Mouse (Mus musculus): ENCODE measurements around the gene Kcnt2.

Gene Kcnt2

DNA sequence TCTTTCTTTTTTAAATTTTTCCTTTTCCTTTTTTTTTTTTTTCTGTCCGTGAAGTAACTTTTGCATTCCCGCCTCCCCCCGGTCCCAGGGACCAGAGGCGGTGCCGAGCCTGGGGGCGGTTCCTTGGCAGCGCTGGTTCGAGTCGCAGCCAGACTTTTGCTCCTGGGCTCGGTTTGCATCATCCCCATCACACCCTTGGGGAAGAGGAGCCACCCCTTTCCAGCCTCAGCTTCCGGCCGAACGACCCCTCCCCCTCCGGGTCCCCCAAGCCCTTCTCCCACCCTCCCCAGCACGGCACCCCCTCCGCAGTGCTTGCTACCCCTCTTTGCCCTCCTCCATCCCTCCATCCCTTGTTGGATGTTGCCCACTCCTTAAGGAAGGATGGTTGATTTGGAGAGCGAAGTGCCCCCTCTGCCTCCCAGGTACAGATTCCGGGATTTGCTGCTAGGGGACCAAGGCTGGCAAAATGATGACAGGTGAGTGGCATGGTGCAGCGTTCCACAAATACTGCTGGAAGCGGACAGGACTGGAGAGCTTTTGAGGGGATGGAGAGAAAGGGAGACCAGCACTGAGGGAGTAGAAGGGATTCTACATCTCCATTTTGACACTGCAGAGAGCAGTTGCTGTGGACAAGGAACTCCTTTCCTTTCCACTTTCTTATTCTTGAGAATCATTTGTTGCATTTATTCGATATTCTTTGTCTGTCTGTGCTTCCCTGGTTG is at the start of gene Kcnt2:
Kcnt2 (plus strand) TSS at position 283 of the 722 bp plus-strand sequence.
- DNase-seq (ENCODE audit: low spot score in 2 of 2), result peak; percentile 76 to 83

DNA sequence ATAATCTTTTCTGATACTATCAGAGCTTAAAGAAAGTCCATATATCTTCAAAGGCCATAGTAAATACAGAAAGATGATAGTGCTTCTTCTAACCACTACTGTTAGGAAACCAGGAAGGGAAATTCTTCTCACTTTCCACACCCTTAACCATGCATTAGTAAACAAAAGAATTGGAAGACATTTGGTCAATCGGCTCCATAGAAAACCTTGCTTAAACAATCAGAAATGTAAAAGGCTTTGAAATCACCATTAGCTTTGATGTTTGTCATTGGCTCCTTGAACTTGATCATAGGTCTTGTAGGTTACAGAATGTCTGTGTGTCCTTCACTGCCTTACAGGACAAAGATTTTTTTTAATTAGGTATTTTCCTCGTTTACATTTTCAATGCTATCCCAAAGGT is 40.6 kb upstream of the Kcnt2 start:
- no peak for DNase-seq (ENCODE audit: low spot score in 2 of 2)

DNA sequence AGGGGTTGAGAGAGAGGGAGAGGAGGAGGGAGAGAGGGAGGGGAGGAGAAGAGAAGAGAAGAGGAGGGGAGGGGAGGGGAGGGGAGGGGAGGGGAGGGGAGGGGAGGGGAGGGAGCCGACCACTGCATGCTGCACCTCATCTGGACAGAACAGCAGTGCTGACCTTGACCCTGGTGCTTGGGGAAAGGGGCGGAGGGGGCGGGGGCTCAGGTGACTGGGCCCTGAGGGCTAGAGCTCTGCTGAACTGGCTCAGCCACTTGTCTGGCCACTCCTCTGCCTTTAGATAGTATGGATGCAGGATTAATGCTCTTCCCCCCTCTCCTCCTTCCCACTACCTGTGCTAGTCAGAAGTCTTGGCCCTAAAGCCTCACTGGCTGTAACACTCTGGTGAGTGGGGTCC is 20.7 kb upstream of the Kcnt2 start:
- no peak for DNase-seq (ENCODE audit: low spot score in 2 of 2)

DNA sequence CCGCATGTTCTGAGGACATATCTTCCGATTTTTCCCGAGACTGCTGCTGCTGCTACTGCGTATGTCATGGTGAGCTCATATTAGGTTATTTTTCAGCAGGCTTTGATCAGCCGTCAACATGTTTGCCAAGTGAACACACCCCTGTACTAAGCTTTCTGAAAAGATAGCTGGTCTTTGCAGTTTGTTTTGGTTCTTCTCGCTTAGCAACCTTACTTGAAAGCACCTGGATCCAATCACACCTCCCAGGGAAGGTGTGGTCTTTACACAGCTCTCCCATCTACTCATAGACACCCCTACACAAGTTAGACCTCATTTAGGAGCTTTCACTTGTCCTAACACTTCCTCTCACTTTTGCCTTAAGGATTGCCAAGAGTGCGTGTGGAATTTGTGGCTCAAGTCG is 19.3 kb upstream of the Kcnt2 start:
- no peak for DNase-seq (ENCODE audit: low spot score in 2 of 2)

DNA sequence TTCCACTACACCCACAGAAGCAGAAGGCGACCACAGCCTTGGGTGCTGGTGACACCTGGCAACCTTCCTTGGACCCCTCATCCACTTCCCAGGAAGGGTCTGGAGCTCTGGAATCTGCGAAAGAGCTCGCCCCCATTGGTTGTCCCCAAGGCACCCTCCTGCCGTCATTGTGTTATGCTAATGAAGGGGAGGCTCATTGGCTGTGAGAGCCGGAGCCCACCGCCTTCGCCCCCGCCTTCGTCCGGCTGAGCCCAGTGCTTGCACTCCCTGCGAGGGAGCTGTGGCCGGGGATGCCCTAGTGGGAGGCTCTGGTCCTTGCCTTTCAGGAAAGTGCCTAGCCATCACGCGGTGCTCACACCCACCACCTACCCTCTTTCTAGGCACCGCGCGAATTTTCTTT is 493 bp upstream of the Kcnt2 start:
- DNase-seq (ENCODE audit: low spot score in 2 of 2), result peak; percentile 77 to 80

DNA sequence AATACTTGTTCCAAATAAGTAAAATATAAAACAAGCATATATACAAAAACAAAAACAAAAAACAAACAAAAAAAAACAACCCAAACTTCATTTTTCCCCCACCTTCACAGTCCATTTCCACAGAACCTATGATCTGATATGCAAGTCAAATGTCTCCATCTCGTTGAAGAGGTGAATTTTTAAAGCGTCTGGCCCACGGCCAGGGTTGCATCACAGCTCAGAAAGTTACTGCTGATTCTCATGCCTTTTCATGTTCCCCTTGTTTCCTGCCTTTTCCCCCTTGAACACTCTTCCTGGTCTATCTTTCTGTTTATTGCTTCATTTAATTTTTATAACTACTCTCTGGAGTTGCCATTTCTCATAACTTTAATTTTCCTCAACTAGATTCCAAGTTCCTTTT is 18.7 kb downstream of the Kcnt2 start:
- DNase-seq (ENCODE audit: low spot score in 2 of 2), result peak in 1 of 2 experiments; percentile 46

DNA sequence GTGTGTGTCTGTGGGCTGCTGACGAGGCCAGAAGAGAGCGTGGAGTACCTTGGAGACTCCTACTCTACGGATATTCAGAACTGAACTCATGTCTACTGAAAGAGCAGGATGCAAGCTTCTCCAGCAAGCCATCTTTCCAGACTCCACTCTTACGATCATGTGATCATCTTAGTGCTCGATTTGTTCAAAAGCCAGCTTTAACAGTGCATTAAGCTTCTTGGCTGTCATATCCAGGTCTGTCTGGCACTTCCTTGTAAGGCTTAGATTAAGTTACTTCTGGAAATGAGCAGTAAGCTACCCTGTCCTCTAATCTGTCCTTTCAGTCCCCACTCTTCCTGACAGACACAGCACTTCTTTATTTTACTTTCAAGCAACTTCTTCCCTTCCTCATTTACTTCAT is 20.1 kb downstream of the Kcnt2 start:
- DNase-seq (ENCODE audit: low spot score in 2 of 2), result no peak

DNA sequence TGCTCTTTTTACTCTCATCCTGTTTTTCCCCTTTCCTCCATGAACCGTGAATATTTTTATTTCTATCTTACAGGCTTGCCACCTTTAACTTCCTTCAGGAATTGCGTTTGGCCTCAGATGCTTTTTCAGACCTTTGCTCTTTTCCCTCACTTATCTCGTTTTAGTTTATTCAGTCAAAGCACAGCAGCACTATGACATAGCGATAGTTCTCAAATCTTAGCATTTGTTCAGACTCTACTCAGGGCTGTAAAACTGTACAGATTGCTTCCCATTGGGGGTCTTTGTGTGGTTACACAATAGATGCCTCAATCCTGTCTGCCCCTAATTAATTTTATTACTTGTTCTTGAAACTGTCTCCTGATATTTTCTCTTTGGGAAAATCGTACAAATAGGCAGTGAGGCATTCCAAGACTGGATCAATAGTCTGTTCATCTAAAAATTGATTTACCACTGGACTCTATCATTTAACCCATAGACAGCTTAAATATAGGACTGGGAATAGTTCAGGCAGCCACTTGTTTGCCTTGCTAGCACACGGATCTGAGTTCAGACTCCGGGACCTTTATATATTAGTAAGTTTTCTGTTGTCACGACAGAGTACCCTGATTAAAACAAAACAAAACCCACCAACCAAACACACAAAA is 20.8 kb downstream of the Kcnt2 start:
- DNase-seq (ENCODE audit: low spot score in 2 of 2), result no peak

DNA sequence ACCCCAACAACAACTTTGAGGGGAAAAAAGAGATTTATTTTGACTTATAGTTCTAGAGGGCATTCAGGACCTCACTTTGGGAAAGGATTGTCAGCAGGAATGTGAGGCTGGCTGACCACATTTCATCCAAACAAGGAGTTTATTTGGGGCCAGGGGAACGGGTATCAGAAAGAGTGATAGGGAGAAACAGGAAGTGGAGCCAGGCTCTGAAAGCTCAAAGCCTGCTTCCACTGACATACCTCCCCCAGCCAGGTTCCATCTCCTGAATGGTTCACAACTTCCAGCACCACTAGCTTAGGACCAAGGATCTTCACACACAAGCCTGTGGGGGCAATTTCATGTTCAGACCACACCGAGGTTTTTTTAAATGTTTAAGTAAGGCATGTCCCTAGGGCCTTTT is 21.3 kb downstream of the Kcnt2 start:
- no peak for DNase-seq (ENCODE audit: low spot score in 2 of 2)

DNA sequence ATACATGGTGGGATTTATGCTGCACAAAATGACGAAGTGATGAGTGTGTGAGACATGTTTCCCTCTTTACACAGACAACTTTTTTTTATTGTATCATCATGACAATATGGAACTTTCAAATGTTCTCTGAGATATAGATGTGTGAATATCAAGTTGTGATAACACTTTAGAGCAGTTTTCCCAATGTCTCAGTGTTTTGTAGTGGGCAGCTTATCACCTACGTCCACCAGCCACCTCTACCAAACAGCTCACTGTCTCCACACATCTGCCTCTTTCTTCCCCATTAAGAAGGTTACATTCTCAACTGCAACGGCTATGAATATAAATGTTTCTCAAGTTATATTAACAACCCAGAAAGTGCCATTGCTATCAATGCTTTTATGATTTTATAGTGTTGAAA is 27.7 kb downstream of the Kcnt2 start:
- no peak for DNase-seq (ENCODE audit: low spot score in 2 of 2)

DNA sequence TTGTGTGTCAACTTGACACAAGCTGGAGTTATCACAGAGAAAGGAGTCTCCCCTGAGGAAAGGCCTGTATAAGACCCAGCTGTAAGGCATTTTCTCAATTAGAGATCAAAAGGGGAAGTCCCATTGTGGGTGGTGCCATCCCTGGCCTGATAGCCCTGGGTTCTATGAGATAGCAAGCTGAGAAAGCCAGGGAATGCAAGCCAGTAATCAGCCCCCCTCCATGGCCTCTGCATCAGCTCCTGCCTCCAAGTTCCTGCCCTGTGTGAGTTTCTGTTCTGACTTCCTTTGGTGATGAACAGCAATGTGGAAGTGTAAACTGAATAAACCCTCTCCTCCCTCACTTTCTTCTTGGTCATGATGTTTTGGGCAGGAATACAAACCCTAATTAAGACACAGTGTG is 29.9 kb downstream of the Kcnt2 start:
- no peak for DNase-seq (ENCODE audit: low spot score in 2 of 2)

DNA sequence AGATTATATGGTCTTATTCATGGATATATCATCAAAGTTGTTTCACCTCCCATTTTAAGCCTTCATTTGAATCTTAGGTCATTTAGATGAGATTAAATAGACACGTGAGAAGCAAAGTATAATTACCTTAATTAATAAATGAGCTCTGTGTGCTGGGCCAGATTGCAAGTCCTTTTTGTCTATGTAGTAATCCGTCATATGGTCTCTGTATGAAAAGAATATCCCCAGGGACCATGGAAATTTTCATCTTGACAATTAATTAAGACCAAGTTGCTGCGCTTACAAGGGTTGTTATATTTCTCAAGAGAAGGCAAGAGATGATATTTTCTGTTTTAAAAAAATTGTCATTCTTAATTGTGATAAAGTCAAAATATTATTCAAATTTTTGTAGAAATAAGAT is 47.2 kb downstream of the Kcnt2 start:
- DNase-seq (ENCODE audit: low spot score in 2 of 2), result no peak

DNA sequence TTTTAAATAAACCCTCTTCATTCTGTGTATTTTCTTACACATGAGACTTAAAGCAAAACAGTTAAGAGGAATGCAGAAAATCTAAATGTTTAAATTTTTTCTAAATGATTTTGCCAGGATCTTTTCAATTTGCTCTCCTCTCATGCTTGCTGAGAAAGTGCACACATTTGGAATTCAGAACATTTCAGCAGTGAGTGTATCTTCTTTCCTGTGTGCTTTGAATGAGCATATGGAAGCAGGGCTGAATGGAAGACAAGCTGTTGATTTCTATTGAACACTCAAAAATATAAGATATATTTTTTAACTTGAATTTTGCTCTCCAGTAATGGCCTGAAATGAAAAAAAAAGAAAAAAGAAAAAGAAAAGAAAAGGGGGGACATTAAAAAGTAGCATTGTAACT is 49.5 kb downstream of the Kcnt2 start:
- no peak for DNase-seq (ENCODE audit: low spot score in 2 of 2)

DNA sequence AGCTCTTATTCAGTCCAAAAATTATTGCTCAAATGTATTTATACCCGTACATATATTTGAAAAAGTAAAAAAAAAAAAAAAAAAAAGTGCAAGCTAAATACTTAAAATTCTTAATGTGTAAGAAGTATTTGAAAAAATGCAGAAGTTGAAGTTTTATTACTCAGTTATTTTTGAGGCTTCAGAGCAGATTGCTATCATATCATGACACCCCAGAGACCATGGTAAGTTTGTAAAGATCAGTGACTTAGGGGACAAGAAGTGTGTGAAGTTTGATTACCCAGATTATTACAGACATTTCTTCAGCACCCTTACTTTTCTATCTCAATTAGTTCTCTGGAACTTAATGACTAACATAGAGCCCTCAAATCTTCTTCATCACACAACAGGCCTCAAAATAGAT is 58.3 kb downstream of the Kcnt2 start:
- no peak for DNase-seq (ENCODE audit: low spot score in 2 of 2)

DNA sequence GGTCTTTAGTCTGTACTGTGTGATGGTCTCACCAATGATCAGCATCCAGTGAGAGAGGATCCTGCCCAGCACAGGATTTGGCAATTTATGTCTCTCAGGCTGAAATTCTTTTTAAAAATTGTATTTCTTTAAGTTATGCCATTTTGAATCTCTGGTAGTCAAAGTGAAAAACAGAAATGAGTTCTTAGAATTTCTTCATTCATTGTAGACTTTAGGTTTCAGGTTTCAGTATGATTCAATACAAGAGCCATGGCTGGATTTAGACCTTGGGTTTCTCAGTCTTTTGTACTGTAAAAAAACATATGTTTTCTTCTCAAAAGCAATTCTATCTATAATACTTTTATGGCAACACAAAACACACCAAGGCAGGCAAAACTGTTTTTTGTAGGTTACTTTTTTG is 59.4 kb downstream of the Kcnt2 start:
- DNase-seq (ENCODE audit: low spot score in 2 of 2), result no peak

DNA sequence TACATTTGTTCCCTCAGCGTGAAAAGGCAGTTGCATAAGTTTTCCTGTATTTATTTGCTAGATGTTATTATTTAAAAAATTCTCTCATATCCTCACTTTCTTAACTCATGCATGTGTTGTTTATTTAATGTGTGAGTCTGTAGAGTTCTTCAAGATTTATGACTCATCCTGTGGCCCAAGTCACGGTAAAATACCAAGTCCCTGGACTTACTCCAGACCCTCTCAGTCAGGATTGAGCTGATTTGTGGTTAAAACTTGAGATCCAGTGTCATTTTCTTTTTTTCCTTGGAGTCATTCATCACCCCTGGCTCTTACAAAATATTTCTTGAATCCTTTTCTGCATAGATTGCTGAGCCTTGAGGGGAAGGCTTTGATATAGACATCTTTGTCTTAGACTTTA is 60.4 kb downstream of the Kcnt2 start:
- DNase-seq (ENCODE audit: low spot score in 2 of 2), result peak; percentile 27 to 56

DNA sequence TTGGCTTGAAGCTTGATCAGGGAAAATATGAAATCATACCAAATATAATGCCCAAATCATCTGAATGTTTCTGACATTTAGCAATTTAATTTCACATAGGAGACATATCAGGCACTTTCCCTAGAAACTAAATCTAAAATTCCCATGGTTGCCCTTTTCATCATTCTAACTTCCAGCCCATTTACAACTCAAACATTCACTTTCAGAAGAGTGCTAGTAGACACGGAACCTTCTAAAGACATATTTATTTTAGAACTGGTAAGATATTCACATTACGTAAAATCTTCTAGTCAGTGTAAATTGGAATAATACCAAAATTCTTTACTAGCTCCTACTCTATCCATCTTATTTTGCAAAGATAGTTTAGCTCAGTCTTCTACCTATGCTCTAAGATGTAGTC is 64.8 kb downstream of the Kcnt2 start:
- DNase-seq (ENCODE audit: low spot score in 2 of 2), result no peak

DNA sequence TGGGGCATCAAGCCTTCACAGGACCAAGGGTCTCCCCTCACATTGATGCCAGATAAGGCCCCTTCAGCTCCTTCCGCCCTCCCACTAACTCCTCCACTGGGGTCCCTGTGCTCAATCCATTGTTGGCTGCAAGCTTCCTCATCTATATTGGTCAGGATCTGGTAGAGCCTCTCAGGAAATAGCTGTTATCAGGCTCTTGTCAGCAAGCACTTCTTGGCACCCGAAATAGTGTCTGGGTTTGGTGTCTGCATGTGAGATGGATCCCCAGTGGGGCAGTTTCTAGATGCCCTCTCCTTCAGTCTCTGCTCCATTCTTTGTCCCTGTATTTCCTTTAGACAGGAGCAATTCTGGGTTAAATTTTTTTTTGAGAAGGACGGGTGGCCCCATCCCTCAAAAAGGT is 79.1 kb downstream of the Kcnt2 start:
- DNase-seq (ENCODE audit: low spot score in 2 of 2), result no peak

DNA sequence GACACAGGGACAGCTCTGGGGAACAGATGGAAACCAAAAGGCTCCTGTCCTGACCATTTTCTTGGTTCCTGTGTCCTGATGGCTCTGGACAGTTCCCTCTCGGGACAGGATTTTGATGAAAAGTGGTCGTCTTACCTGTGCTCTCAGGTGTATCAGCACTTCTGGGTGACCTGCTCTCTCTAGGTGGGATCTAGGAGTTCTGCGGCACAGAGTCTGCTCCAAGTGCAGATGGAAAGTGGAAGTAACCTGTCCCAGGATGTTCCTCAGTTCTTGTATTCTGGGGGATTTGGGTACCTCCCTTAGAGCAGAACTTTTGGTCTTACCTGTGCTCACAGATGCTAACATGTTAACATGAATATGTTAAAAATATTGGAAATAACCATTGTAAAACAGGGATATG is 80.8 kb downstream of the Kcnt2 start:
- DNase-seq (ENCODE audit: low spot score in 2 of 2), result no peak

DNA sequence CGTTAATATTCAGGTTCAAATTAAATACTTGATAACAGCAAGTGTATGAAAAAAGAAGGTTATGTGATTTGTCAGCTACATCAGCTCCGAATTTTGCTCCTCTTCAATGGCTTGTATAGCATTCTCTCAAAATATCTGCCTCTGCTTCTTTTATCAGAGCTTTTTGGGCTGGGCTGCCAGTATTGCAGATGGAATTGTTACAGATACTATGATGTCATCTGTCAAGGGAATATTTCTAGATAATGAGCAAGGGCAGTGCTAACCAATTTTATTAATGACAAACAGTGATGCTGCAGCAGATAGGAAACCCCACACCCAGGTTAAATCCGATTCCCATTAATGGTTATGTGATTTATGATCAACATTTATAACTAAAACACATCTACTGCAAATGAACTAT is 87.7 kb downstream of the Kcnt2 start:
- DNase-seq (ENCODE audit: low spot score in 2 of 2), result peak in 1 of 2 experiments; percentile 29

DNA sequence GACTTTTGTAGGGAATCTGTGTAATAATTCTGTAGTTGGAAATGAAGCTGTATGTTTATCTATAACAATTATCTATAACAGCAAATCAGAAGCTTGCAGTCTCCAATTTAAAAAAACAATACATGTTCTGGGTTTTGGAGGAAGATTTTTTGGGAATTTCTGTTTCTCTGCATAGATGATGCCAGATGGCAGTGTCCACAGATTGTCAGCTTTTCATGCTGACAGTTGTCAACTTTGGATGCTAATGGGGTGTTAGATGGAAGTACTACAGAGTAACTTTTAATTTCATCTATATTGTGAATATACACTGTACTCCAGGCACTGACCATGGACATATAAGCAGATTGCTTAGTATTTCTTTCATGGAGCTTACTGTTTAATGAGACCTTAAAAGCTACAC is 92.5 kb downstream of the Kcnt2 start:
- DNase-seq (ENCODE audit: low spot score in 2 of 2), result no peak

DNA sequence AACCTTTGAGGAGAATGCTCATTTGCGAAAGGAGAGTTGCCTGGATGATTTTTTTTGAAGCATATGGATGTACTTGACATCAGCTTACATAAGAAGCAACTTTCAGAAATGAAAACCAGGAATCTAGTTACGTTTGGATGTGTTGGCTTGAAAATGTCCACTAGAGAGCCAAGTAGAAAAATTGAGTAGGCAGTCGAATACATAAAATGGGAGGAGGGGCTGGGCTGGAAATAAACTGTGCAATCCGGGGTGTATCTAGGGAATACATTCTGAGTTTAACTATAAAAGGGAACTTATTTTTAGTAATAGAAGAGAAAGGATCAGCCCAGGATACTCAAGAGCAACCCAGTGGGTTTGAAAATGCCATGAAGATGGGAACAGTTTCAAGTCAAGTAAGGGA is 93.4 kb downstream of the Kcnt2 start:
- no peak for DNase-seq (ENCODE audit: low spot score in 2 of 2)

DNA sequence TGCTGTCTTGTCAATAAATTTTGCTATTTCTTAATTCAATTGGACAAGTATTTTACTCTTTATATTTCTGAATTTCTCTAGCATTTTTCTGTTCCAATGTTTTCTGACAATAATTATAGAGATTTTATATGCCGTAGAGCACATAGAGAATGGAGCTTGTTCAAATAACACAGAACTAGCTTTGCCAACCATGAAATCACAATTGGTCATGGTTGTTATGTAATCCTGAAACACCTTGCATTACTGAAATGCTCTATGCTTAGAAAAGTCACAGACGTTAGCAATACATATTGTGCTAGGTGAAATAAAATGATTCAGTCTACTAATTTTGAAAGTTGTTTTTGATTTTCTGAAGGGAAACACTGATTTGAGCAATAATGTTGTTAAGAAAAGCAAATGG is 118.8 kb downstream of the Kcnt2 start:
- DNase-seq (ENCODE audit: low spot score in 2 of 2), result no peak

DNA sequence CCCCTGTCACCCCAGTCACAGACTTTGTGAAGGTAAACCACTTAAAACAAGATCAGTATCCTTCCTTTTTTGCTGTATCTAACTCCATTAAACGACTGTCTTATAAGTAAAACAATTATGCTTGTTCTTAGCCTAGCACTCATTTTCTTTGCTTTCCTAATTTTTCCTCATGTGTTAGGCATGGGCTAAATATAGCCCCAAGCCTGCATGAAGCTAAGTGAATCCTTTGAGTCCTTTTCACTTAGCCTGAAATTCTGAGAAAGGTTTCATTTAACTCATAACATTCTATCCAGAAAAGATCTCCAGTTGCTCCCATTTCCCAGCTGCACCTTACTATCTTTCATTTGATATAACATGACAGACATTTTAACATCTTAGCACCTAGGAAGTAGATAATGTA is 127.6 kb downstream of the Kcnt2 start:
- DNase-seq (ENCODE audit: low spot score in 2 of 2), result no peak
